In the genomic region with DNA sequence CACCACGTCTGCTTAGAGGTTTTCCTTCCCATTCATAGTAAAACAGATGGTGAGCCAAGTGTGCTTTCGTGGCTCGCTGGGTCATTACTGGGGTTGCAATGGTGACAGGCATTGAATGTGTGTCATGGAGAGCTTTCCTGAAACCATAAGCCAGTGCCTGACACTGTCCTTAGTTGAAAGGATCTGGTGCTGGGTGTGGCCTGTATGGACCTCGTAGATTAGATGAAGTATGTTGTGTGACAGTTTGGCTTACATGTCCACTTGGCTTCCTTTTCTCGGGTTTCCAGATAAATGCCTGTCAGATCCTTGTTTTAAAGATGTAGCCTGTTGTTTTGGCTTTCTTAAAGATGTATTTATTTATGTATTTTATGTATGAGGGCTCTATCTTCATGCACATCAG, we compare ENCODE assay signal across 25 mouse cellular contexts.
A peak's percentile ranks its signal among the peaks of the same experiment; 100 is the strongest.
DNase-seq lines count a peak whose midpoint lies in the region; ATAC-seq and TF ChIP-seq lines count a peak whose summit lies in the region.
"Had no signal": no experiment of that assay in that cellular context is flagged by ENCODE, and none has a peak within 500 bp of the region (broad histone marks: within the 10 kb centered on the region; RNA-seq: fewer than 3 reads in every experiment).

No protein-coding gene starts in this region.

- H3K36me3 ChIP-seq in heart, embryonic 11.5 days (ENCODE audit: control insufficient read depth, insufficient read depth, low read length): peaks cover 4% of the 10 kb centered on the region; the same call in 1 of the 2 replicates
- H3K36me3 ChIP-seq in liver, embryonic 11.5 days (ENCODE audit: control insufficient read depth, insufficient read depth, low read length): peaks cover 9% of the 10 kb centered on the region; the same call in 1 of the 2 replicates
- peaks cover 16% of the 10 kb centered on the region; the same call in 1 of the 2 replicates for H3K36me3 ChIP-seq in liver, postnatal 0 days (replicated peaks; ENCODE audit: insufficient read depth, low read length)
- no peaks in the 10 kb centered on the region for H3K36me3 ChIP-seq in forebrain, embryonic 14.5 days (ENCODE audit: control insufficient read depth, insufficient read depth, low read length)
- H3K36me3 ChIP-seq: midbrain, embryonic 15.5 days had no signal

- no peaks in the 10 kb centered on the region for H3K9me3 ChIP-seq in heart, embryonic 11.5 days (replicated peaks; ENCODE audit: control insufficient read depth, low read length)
- H3K9me3 ChIP-seq in liver, embryonic 11.5 days (ENCODE audit: control insufficient read depth, low read length): no peaks in the 10 kb centered on the region
- no peaks in the 10 kb centered on the region for H3K9me3 ChIP-seq in liver, postnatal 0 days (ENCODE audit: low read length)
- H3K9me3 ChIP-seq in forebrain, embryonic 14.5 days (replicated peaks; ENCODE audit: control insufficient read depth, low read length): no peaks in the 10 kb centered on the region
- H3K9me3 ChIP-seq: forebrain, embryonic 13.5 days; heart, embryonic 10.5 days; hindbrain, embryonic 10.5 days; intestine, embryonic 15.5 days; limb, embryonic 13.5 days; midbrain, embryonic 15.5 days; stomach, embryonic 15.5 days had no signal

- no peak overlapping the region for H3K4me2 ChIP-seq in heart, embryonic 11.5 days
- H3K4me2 ChIP-seq in liver, embryonic 11.5 days: peak overlapping the region; percentile 40
- H3K4me2 ChIP-seq in liver, postnatal 0 days (ENCODE audit: low read depth, low read length): peak overlapping the region; percentile 40; the same call in 1 of the 2 replicates
- H3K4me2 ChIP-seq in forebrain, embryonic 14.5 days (ENCODE audit: low read length): no peak overlapping the region
- H3K4me2 ChIP-seq: forebrain, embryonic 13.5 days; intestine, embryonic 15.5 days; limb, embryonic 13.5 days; lung, embryonic 14.5 days; midbrain, embryonic 15.5 days; stomach, embryonic 15.5 days had no signal

- H3K4me1 ChIP-seq in heart, embryonic 11.5 days (ENCODE audit: control insufficient read depth, insufficient read depth, low read length): no peaks in the 10 kb centered on the region
- peaks cover 8% of the 10 kb centered on the region for H3K4me1 ChIP-seq in liver, embryonic 11.5 days (replicated peaks; ENCODE audit: control insufficient read depth, insufficient read depth, low read length)
- no peaks in the 10 kb centered on the region for H3K4me1 ChIP-seq in liver, postnatal 0 days (ENCODE audit: insufficient read depth)
- H3K4me1 ChIP-seq in forebrain, embryonic 14.5 days (ENCODE audit: control insufficient read depth, insufficient read depth, low read length): peaks cover 8% of the 10 kb centered on the region; the same call in 1 of the 2 replicates
- H3K4me1 ChIP-seq: heart, embryonic 10.5 days; hindbrain, embryonic 10.5 days; intestine, embryonic 15.5 days; midbrain, embryonic 15.5 days; stomach, embryonic 15.5 days had no signal

- TF ChIP-seq EP300 in liver, postnatal 0 days (IDR thresholded peaks at IDR 0.05; ENCODE audit: low read depth): peak; percentile 84; the same call in 1 of the 2 replicates

- no peak overlapping the region for H3K27ac ChIP-seq in heart, embryonic 11.5 days (ENCODE audit: low read depth, low read length)
- H3K27ac ChIP-seq in liver, embryonic 11.5 days (ENCODE audit: low read depth, low read length): peak overlapping the region; percentile 77
- H3K27ac ChIP-seq in liver, postnatal 0 days (ENCODE audit: low read depth): peak overlapping the region; percentile 48; the same call in 1 of the 2 replicates
- H3K27ac ChIP-seq in left cerebral cortex, adult 2 months: no peak overlapping the region
- H3K27ac ChIP-seq in forebrain, embryonic 14.5 days (ENCODE audit: low read depth, low read length): no peak overlapping the region
- H3K27ac ChIP-seq: forebrain, embryonic 13.5 days; heart, embryonic 10.5 days; hindbrain, embryonic 10.5 days; intestine, embryonic 15.5 days; layer of hippocampus, adult 2 months; limb, embryonic 13.5 days; midbrain, embryonic 15.5 days; stomach, embryonic 15.5 days had no signal

- no peak for DNase-seq in heart, postnatal 10 days
- peak; percentile 65 for DNase-seq in c-Kit-positive CD71-positive TER-119-positive erythroid progenitor cells, embryonic 14.5 days (ENCODE audit: low spot score)
- no peak for DNase-seq in liver, embryonic 11.5 days (ENCODE audit: low spot score)
- DNase-seq in liver, postnatal 0 days: no peak
- no peak for DNase-seq in cerebellum, postnatal 4 days (ENCODE audit: low spot score in 2 of 2)
- no peak for DNase-seq in left cerebral cortex, adult 2 months (ENCODE audit: extremely low spot score in 1 of 2, low spot score in 2 of 2)
- no peak for DNase-seq in forebrain, embryonic 14.5 days (ENCODE audit: low spot score)
- DNase-seq: adrenal gland, postnatal 10 days; cerebellum, adult 9-10 months; kidney, adult 9 months; kidney, postnatal 25 days; lung, embryonic 14.5 days; lung, postnatal 36 days; thymus, postnatal 25 days had no signal

- intact Hi-C loops in heart, postnatal 10 days (cut with DNase I): no loop called here
- intact Hi-C loops in left cerebral cortex, adult 2 months (cut with DNase I): loop anchor here (5.0 kb wide), 1 partner anchor 193 kb away; no protein-coding TSS in a partner anchor

- TF ChIP-seq CTCF in liver, postnatal 0 days (IDR thresholded peaks at IDR 0.05; ENCODE audit: low read depth): no peak
- no peak for TF ChIP-seq CTCF in left cerebral cortex, adult 2 months (IDR thresholded peaks at IDR 0.05)

- H3K27me3 ChIP-seq in heart, embryonic 11.5 days (ENCODE audit: control insufficient read depth, insufficient read depth, low read length): no peaks in the 10 kb centered on the region
- H3K27me3 ChIP-seq in liver, embryonic 11.5 days (replicated peaks; ENCODE audit: control insufficient read depth, insufficient read depth, low read length): no peaks in the 10 kb centered on the region
- H3K27me3 ChIP-seq in liver, postnatal 0 days (ENCODE audit: insufficient read depth, low read length): no peaks in the 10 kb centered on the region
- H3K27me3 ChIP-seq in forebrain, embryonic 14.5 days (replicated peaks; ENCODE audit: control insufficient read depth, insufficient read depth, low read length): no peaks in the 10 kb centered on the region
- H3K27me3 ChIP-seq: forebrain, embryonic 13.5 days; intestine, embryonic 15.5 days; limb, embryonic 13.5 days; midbrain, embryonic 15.5 days; stomach, embryonic 15.5 days had no signal

- 0 out of 2 replicates have a peak, but pooled peaks have one; percentile 59 for ATAC-seq in heart, embryonic 11.5 days (replicated peaks; ENCODE audit: insufficient number of reproducible peaks, low FRiP score, low TSS enrichment)
- ATAC-seq in liver, embryonic 11.5 days (replicated peaks; ENCODE audit: low FRiP score): peak; percentile 91
- peak; percentile 93 for ATAC-seq in liver, postnatal 0 days
- ATAC-seq in forebrain, embryonic 14.5 days: no peak
- ATAC-seq: activated CD4-positive, CD25-positive, alpha-beta regulatory T cell, adult 4 months; forebrain, embryonic 13.5 days; hindbrain, embryonic 16.5 days; intestine, embryonic 15.5 days; midbrain, embryonic 15.5 days had no signal

- H3K9ac ChIP-seq in heart, embryonic 11.5 days (ENCODE audit: low read depth, low read length): no peak overlapping the region
- H3K9ac ChIP-seq in liver, embryonic 11.5 days (ENCODE audit: low read depth, low read length): 0 out of 2 replicates have a peak overlapping the region, but pooled peaks have one; percentile 25
- H3K9ac ChIP-seq in liver, postnatal 0 days (replicated peaks): peak overlapping the region; percentile 21; the same call in 1 of the 2 replicates
- H3K9ac ChIP-seq in forebrain, embryonic 14.5 days (ENCODE audit: low read length): no peak overlapping the region
- H3K9ac ChIP-seq: forebrain, embryonic 13.5 days; intestine, embryonic 15.5 days; limb, embryonic 13.5 days; lung, embryonic 14.5 days; midbrain, embryonic 15.5 days; stomach, embryonic 15.5 days had no signal

- no peak overlapping the region for H3K4me3 ChIP-seq in heart, embryonic 11.5 days (ENCODE audit: low read depth, low read length)
- H3K4me3 ChIP-seq in liver, embryonic 11.5 days (ENCODE audit: low read depth, low read length): no peak overlapping the region
- no peak overlapping the region for H3K4me3 ChIP-seq in liver, postnatal 0 days (ENCODE audit: low read depth, low read length)
- no peak overlapping the region for H3K4me3 ChIP-seq in left cerebral cortex, adult 2 months
- no peak overlapping the region for H3K4me3 ChIP-seq in forebrain, embryonic 14.5 days (ENCODE audit: low read depth, low read length)
- H3K4me3 ChIP-seq: forebrain, embryonic 13.5 days; heart, embryonic 10.5 days; hindbrain, embryonic 10.5 days; intestine, embryonic 15.5 days; layer of hippocampus, adult 2 months; limb, embryonic 13.5 days; midbrain, embryonic 15.5 days; stomach, embryonic 15.5 days had no signal

- WGBS in heart, embryonic 11.5 days (ENCODE audit: insufficient replicate concordance): 77% methylated on average over 5 of the region's 5 CpGs
- WGBS in liver, embryonic 11.5 days: 62% methylated on average over 5 of the region's 5 CpGs
- WGBS in liver, postnatal 0 days (ENCODE audit: insufficient replicate concordance): 65% methylated on average over 5 of the region's 5 CpGs
- 61% methylated on average over 5 of the region's 5 CpGs for WGBS in forebrain, embryonic 14.5 days

Comparison
In these comparisons a context has a peak if more than half of its experiments do, and no peak if none do; other contexts are left out.
1. H3K27ac ChIP-seq: peak in liver, embryonic 11.5 days (single experiment) and liver, postnatal 0 days (single experiment); none in heart, embryonic 11.5 days (single experiment), left cerebral cortex, adult 2 months (single experiment) and forebrain, embryonic 14.5 days (single experiment).
2. H3K4me2 ChIP-seq: peak in liver, embryonic 11.5 days (single experiment) and liver, postnatal 0 days (single experiment); none in heart, embryonic 11.5 days (single experiment) and forebrain, embryonic 14.5 days (single experiment).
3. H3K9ac ChIP-seq: peak in liver, embryonic 11.5 days (single experiment) and liver, postnatal 0 days (single experiment); none in heart, embryonic 11.5 days (single experiment) and forebrain, embryonic 14.5 days (single experiment).